Mouse (Mus musculus) kidney, adult 2 months (tissue): Measurements from ENCODE around the gene AA986860.

Source experiments
- CTCF ChIP-seq: fragments of 200-500 bp; conservative IDR thresholded peaks from 2 replicates; pipeline ENCODE4 v1.5.1; 2011; ENCODE audit warnings: low read depth, mild to moderate bottlenecking, control low read depth, low read length, moderate library complexity, mixed read lengths; ENCODE audit not compliant: insufficient read depth, insufficient read length
- POLR2A ChIP-seq: fragments of 200-500 bp; IDR thresholded peaks from one replicate; pipeline ENCODE4 v1.6.1; 2011; ENCODE audit warnings: low read depth, low read length, control low read depth

GRCm38 (mm10) chr1:130740227-130740648, 8.5 kb downstream of the AA986860 start:
- TF ChIP-seq CTCF (no peak), POLR2A (no peak)
